Mouse (Mus musculus): ENCODE measurements around the gene Krt14.
"Not testable (repeated sequence)": the region's sequence is repeated elsewhere in the genome, so short reads cannot be mapped to it uniquely, and the experiment has no call there.

Gene Krt14

DNA sequence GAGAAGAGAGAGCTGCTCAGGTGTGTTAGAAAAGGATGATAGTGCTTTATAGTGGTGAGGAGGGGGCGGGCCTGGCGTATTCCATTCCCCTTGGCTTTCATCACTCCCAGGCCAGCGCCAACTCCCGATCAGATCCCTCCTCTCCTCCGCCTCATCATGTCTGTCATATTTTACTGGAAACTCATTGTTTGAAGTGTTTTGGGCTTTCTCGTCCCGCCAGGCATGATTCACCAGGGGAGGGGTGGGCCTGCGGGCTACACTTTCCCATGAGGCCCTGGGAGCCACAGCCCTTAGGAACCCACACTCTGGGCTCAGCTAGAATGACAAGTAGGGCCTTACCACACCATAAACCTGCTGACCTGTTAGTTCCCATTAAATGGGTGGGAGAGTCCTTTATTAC lies at the start of gene Krt14:
Gene Krt14, minus strand, starts transcription at position 51 of the 400 bp plus-strand sequence.
- no peak for DNase-seq

DNA sequence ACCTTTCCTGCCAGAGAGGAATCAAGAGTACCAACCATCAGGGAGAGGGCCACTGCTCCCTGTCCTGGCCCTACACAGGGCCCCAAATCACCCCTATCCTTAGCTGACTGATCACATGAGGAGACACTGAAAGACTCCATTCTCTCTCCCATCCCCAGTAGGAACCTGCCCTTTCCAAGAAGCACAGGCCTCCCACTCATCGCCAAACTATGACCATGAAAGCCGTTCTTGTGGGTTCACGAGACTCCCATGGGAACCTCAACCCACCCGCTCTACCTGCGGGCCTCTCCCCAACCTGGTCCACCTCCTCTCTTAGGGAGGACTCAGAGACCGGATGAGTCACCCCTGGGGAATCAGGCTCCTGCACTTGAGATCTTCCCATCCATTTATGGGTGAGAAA lies 48.2 kb upstream of the Krt14 start:
- no peak for DNase-seq

GRCm38 (mm10) chr11:100254360-100255090 lies 47.2 kb upstream of the Krt14 start:
- no peak for DNase-seq

- DNase-seq, result no peak
Observed at GRCm38 (mm10) chr11:100248852-100249465, 41.6 kb upstream of the Krt14 start, which contains the start of gene Krt16. TSS of gene Krt16 (minus strand) at chr11:100248902.

- not testable (repeated sequence) for DNase-seq
Observed at GRCm38 (mm10) chr11:100246471-100246870, 39.1 kb upstream of the Krt14 start.

DNA sequence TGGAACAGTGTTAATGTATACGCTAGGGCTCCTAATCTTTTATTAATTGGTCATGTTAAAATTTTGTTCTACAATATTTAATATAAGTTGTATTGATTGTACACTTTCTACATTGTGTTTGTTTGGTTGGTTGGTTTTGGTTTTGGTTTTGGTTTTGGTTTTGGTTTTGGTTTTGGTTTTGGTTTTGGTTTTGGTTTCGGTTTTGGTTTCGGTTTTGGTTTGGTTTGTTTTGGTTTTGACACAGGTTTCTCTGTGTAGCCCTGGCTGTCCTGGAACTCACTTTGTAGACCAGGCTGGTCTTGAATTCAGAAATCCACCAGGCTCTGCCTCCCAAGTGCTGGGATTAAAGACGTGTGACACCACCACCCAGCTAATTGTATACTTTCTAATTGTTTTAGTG lies 32.9 kb upstream of the Krt14 start:
- DNase-seq, result not testable (repeated sequence)

DNA sequence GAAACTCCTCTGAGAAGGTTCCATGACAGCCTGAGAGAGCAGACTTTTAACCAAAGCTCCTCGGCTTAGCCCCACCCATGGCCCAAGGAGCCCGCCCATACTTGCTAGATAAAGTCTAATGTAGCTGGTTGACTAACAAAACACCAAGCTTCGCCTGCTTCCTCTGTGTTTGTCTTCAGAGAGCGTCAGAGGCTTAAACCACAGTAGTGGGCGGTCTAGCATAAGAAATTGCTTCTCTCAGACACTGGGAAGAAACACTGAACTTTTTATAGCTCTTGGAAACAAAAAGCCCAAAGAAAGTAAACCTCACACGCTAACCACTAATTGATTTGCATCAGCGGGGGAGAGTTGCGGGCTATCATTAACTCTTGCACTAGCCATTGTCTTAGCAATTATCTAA lies 14.4 kb upstream of the Krt14 start:
- no peak for DNase-seq

DNA sequence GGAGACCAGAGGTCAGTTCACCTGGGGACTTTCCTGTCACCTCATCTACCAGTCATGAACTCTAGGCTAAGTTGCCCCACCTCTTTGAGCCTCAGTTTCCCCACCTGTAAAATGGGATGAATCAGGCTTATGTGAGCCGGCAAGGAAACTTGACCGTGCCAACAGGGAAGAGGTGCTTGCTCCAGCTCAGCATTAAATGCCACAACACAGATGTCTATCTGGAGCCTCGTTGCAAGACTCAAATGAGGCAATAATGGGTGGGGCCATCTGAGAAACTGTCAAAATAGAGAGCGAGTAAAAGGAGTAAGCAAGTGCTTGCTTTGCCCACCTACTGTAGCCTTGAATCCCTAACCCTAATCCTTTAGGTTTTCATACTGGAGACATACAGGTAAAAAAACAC lies 12.0 kb upstream of the Krt14 start:
- DNase-seq, result no peak

- no peak for DNase-seq
Observed at GRCm38 (mm10) chr11:100208542-100208941, 1.2 kb upstream of the Krt14 start.

GRCm38 (mm10) chr11:100203448-100203847 lies 3.9 kb downstream of the Krt14 start:
- DNase-seq, result no peak

GRCm38 (mm10) chr11:100202906-100203305 lies 4.4 kb downstream of the Krt14 start:
- no peak for DNase-seq

DNA sequence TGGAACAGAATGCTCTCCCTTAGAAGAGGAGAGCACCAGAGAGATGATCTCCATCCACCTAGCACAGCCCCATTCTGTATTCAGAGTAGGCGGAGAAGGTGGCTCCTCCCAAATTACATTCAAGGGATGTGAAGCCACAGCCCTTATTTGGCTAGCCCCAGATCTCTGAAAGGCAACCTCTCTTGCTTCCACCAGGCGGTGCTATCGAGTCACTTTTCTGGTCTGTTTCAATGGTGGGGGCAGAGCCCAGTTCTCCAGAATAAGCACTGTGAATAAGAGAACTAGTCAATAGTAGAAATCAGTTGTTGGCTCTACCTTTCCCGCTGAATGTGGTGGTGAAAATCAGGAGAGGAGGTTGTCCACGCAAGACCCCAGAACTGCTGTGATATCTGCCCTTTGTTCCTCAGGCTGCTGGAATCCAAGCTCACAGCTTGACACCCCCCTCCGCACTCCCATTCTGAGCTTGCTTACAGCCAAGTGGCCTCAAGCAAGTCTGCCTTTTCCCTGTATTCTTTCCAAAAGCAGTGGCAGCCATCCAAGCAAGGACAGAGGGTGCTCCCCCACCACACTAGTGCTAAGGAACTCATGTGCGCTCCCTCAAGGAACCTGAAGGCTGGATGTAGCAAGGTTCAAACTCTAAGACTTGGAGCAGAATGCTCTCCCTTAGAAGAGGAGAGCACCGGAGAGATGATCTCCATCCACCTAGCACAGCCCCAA lies 7.1 kb downstream of the Krt14 start:
- DNase-seq, result peak; percentile 1

DNA sequence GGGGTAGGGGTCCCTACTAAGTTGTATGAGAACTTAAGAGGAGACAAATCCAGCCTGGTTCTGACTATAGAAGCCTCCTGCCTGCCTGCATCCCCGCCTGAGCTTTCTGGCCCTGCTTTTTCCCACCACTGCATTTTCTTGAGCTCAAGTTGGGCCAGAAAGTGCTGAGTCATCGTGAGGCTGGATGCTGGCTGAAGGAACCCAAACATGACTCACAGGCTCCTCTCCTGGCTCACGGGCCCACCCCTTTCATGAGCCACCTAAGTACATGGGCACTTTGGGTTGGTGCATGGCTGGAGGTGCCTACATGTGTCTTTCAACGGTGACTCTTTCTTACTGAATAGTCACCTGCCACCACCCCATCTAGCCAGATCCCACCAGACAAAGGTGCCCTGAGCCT lies 8.7 kb downstream of the Krt14 start:
- DNase-seq, result no peak

DNA sequence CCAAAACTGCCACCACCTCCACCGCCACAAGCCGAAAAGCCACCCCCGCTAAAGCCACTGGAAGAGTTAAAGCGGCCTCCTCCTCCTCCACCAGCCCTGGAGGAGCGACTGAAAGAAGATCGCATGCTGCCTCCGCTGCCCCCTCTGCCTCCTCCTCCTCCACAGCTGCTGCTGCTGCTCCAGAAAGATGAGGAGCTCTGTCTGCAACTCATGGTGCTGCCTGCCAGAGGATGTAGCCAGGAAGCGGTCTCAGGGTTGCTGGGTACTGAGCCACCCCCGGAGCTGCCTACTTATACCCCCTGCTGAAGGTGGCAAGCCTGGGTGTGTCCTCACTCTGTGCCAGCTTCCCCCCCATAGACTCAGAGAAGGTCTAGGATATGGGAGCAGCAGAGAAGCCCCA lies 14.4 kb downstream of the Krt14 start, which contains the start of gene Krt9:
Gene Krt9, minus strand, starts transcription at position 255 of the 400 bp plus-strand sequence.
- DNase-seq, result no peak

DNA sequence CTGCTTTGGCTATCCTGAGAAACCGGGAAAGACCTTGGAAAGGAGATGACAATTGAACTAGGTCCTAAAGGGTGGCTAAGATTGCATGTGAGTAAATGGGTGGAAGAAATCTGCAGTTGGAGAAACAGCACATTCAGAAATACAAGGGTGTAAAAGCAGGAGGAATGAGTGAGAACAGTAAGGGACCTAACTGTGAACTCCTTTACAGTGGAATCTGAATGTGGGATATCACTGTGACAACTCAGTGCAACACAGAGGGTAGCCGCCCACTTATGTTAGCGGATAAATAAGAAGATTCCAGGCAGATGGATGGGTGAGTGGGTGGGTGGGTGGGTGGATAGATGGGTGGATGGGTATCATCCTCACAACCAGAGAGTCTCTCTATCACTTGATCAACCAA lies 15.5 kb downstream of the Krt14 start:
- no peak for DNase-seq

DNA sequence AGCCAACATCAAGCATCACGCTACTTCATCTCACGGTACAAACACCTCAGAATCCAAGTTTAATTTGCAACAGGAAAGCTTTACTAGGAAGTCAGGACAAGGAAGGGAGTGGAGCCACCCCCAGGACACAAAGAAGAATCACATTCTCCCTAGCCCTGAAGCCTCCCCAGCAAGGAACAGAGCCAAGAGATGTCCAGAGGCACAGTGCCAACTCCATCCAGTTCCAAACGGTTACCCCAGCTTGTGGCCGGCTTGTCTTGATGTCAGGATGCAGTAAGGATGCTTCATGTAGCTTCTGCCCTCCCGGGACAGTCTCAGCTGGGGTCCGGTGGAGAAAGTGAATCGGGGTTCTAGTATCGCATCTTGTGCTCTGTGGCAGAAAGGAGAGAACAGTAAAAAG lies 20.6 kb downstream of the Krt14 start:
- no peak for DNase-seq

DNA sequence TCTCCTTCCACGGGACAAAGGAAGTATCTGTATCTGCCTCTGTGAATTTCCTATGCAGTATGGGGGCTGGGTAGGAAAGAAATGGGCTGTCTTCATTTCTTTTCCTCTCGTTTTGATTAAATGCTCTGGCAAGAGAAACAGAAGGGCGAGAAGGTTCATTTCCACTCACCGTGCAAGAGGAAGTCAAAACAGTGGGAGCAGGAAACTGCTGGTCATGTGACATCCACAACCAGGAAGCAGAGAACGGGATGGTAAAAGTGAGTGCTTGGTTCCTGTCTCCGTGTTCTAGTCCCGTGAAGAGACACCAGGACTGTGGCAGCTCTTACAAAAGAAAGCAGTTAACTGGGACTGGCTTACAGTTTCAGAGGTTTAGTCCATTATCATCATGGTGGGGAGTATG lies 25.6 kb downstream of the Krt14 start:
- no peak for DNase-seq

DNA sequence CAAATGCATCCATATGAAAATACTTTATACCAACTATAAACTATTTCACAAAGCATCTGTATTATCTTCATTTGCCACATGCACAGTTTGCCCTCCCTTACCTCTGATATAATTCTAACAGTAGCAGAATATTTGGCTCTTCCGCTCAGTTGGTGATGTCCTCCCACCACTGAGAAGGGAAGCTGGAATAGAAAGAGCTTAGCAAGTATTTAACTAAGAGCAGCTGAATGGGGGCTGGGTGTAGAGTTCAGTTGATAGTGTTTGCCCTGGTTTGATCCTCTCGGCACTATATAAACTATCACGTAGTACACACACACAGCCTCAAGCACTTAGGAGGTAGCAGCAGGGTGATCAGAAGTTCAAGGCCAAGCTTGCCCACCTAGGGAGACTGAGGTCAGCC lies 28.1 kb downstream of the Krt14 start:
- DNase-seq, result no peak

- DNase-seq, result no peak
Observed at GRCm38 (mm10) chr11:100178307-100178706, 29.0 kb downstream of the Krt14 start.

GRCm38 (mm10) chr11:100176791-100177190 lies 30.6 kb downstream of the Krt14 start:
- DNase-seq, result no peak

- DNase-seq, result peak; percentile 11
Observed at GRCm38 (mm10) chr11:100168765-100169762, 38.3 kb downstream of the Krt14 start.

DNA sequence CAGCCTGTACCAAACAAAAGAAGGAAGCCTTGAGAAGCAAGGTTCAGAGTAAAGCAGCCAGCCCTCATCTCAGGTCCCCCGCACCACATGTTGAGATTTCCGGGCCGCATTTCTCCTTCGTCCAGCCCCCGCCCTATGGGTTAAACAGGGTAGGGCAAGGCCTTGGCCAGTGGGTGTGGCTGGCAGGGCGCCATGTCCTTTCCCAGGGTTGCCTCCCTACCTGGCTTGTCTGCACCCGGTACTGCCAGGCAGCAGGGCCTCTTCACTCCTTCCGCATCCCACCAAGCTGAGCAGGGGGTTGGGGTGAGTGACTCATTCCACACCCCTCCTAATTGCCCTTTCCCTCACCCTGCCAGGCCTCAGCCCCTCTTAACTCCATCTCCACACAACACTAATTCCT lies 39.3 kb downstream of the Krt14 start:
- DNase-seq, result no peak

DNA sequence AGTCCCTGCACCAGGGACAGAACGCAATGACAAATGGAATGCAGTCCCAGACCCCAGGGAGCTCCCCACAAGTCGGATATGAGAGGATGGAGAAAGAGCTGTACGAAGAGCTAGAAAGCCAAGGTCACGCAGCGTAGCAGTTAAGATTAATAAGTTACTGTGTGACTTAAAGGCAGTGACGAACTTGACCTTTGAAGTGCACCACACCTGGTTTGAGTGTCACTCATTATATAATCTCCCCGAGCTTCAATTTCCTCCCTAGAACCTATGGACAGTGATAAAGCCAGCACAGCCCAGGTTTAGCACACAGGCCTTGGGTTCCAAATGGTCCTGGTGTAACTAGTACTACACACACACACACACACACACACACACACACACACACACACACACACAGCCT lies 43.0 kb downstream of the Krt14 start:
- no peak for DNase-seq

All from cerebellum, adult 9-11 months (tissue).